Mouse (Mus musculus) lung, embryonic 15.5 days (tissue): ENCODE results near the gene Slc2a6. TPM values are rescaled to one million over a fixed set of nuclear protein-coding genes. Genes with fewer than 3 reads are reported as not detected.

Source experiments
- ATAC-seq: fragments of 200-750 bp; cut with Nextera tagmentation; 2 replicates; pipeline ENCODE4 v1.8.0; 2017; ENCODE audit warnings: moderate number of reproducible peaks, borderline replicate concordance; ENCODE audit not compliant: low FRiP score, low TSS enrichment; ENCODE audit errors: extremely low read depth
- H3K27ac ChIP-seq: fragments of 300-500 bp; sonication (generic); 2 replicates; pipeline ENCODE4 v1.5.1; 2015; ENCODE audit warnings: moderate library complexity, mild to moderate bottlenecking, inconsistent platforms
- H3K27me3 ChIP-seq: fragments of 300-500 bp; sonication (generic); 2 replicates; pipeline ENCODE4 v1.6.1; 2015; ENCODE audit warnings: inconsistent platforms
- H3K36me3 ChIP-seq: fragments of 300-500 bp; sonication (generic); 2 replicates; pipeline ENCODE4 v1.6.1; 2015; ENCODE audit warnings: inconsistent platforms
- H3K4me1 ChIP-seq: fragments of 300-500 bp; sonication (generic); 2 replicates; pipeline ENCODE4 v1.6.1; 2015; ENCODE audit warnings: inconsistent platforms
- H3K4me2 ChIP-seq: fragments of 300-500 bp; sonication (generic); 2 replicates; pipeline ENCODE4 v1.6.1; 2015; ENCODE audit warnings: inconsistent platforms, mild to moderate bottlenecking, moderate library complexity
- H3K4me3 ChIP-seq: fragments of 300-500 bp; sonication (generic); 2 replicates; pipeline ENCODE4 v1.5.1; 2015; ENCODE audit warnings: mild to moderate bottlenecking, inconsistent platforms
- H3K9ac ChIP-seq: fragments of 300-500 bp; sonication (generic); 2 replicates; pipeline ENCODE4 v1.6.1; 2015; ENCODE audit warnings: inconsistent platforms
- H3K9me3 ChIP-seq: fragments of 300-500 bp; sonication (generic); 2 replicates; pipeline ENCODE4 v1.6.1; 2016; ENCODE audit warnings: inconsistent platforms
- WGBS: fragments of 180-500 bp; shearing (Covaris S2); methylation state at CpG from one replicate; pipeline ENCODE4 v1.1.7; 2015; 5-methylcytosine and 5-hydroxymethylcytosine counted together
- polyA plus RNA-seq: library from polyadenylated mRNA; unstranded; fragments of >200 nt; fragmentation: Nextera tagmentation; extraction: Ambion mirVana; gene quantifications from 2 replicates; pipeline ENCODE4 v1.2.1, GENCODE M21; 2015

Slc2a6 gene
- polyA plus RNA-seq, 1 experiment from 2014 or later, result 0.77 TPM

DNA sequence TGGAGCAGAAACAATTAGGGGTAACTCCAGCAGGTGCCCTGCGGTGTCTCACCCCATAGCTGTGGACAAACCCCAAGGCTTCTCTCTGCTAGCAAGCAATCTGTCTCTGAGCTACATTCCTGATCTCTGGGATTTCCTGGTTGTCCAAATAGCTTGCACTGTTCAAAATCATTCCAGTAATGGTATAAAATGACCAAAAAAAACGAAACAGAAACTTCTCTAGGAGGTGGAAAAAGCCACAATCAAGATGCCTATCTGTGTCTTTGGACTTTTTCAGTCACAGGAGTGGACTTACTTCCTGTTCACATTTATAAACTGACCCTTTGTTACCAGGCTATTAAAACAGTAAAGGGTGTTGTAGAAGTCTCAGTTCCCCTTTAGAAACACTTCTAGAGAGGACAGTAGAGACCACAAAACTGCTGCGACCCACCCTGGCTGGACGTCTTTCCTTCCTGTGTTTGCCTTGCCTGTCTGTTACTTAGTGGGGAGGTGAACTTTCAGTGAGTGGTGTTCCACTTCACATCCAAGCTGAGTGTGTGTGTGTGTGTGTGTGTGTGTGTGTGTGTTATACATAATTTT, 728 bp upstream of the Slc2a6 start:
- 55% methylated on average over 4 of the region's 4 CpGs for WGBS
- H3K9ac ChIP-seq, result no peak overlapping the region
- H3K27ac ChIP-seq, result no peak overlapping the region
- no peaks in the 10 kb centered on the region for H3K36me3 ChIP-seq
- no peak overlapping the region for H3K4me3 ChIP-seq
- no peak for ATAC-seq
- no peaks in the 10 kb centered on the region for H3K9me3 ChIP-seq
- peaks cover 14% of the 10 kb centered on the region; the same call in 1 of the 2 replicates for H3K27me3 ChIP-seq
- peaks cover 5% of the 10 kb centered on the region; the same call in 1 of the 2 replicates for H3K4me1 ChIP-seq
- H3K4me2 ChIP-seq, result peak overlapping the region; percentile 53

DNA sequence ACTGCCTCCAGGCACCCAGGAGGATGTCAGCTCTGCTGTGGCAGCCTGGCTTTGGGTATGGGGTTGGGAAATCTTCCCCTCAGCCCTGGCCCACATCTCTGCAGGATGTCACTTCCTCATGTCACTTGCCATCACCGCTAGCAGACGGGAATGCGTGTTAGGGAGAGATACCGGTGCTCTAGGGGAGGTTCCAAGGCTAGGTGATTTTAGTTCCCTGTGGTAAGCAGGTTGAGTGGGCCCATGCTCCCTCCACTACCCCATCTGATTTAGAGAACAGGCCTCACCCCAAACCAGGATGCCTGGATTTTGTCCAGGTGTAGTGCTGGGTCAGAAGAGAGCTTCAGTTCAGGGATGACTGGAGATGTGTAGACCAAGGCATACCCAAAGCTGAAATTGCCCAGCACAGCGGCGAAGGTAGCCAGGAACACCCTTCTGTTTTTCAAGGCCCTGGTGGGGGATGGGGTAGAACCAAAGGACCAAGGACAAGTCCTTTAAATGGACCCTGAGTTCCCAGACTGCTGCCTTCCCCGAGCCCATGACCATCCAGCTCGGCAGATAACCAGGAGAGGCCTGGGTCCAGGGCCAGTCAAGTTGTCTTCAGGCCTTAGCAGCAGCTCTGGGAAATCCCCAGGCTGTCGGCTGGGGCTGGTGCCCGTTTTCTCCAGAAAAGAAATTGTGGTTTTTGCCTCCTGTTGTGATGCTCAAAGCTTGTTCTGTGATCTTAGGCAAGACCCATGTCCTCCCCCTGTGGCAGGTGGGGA, 761 bp downstream of the Slc2a6 start:
- Histone ChIP-seq H3K9me3 (no peaks in the 10 kb centered on the region), H3K27ac (no peak overlapping the region), H3K4me2 (no peak overlapping the region; the same call in 1 of the 2 replicates), H3K4me3 (no peak overlapping the region), H3K36me3 (no peaks in the 10 kb centered on the region), H3K4me1 (peaks cover 5% of the 10 kb centered on the region; the same call in 1 of the 2 replicates), H3K9ac (no peak overlapping the region), H3K27me3 (peaks cover 14% of the 10 kb centered on the region; the same call in 1 of the 2 replicates)
- 62% methylated on average over 10 of the region's 10 CpGs for WGBS
- no peak for ATAC-seq

DNA sequence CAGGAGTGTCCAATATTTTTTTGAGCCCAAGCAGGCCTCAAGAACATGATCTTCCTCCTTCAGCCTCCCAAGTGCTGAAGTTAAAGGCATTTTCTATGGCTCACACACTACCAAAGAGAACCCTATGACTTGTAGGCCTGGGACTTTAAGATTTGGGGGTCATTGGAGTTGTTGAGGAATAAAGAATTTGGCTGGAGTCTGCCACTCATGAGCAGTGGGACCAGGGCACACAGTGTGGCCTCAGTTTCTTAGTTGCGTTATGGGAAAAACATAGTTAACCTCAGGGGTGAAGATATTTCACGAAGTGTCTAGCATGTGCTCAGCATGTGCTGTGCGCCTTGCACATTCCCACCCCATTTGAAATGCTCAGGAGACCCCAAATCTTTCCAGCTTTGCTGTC, 1.5 kb downstream of the Slc2a6 start:
- ATAC-seq, result no peak
- no peak overlapping the region for H3K27ac ChIP-seq
- no peak overlapping the region for H3K4me2 ChIP-seq
- no peak overlapping the region for H3K4me3 ChIP-seq
- WGBS, result 88% methylated on average over 3 of the region's 3 CpGs
- peaks cover 14% of the 10 kb centered on the region; the same call in 1 of the 2 replicates for H3K27me3 ChIP-seq
- no peaks in the 10 kb centered on the region for H3K36me3 ChIP-seq
- H3K9ac ChIP-seq, result no peak overlapping the region
- H3K9me3 ChIP-seq, result no peaks in the 10 kb centered on the region
- peaks cover 5% of the 10 kb centered on the region; the same call in 1 of the 2 replicates for H3K4me1 ChIP-seq

DNA sequence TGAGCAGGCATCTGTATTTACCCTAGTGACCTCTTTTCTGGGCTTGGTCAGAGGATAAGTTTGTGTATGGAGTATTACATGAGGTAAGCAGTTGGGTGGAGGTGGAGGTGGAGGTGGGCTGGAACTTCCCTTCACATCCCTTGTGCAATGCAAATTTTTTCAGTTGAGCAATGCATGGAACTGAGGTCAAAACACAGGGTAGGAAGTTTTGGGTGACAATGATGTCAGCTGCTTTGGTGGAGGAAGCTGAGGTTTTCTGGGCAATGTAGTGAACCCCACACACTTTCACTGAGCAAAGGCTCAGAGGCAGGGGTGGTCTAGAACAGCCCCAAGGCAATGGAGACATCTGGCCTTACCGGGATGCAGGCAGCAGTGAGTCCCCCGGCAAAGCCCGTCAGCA, 2.3 kb downstream of the Slc2a6 start:
- ATAC-seq, result no peak
- H3K9me3 ChIP-seq, result no peaks in the 10 kb centered on the region
- no peak overlapping the region for H3K9ac ChIP-seq
- H3K4me1 ChIP-seq, result peaks cover 5% of the 10 kb centered on the region; the same call in 1 of the 2 replicates
- 76% methylated on average over 3 of the region's 3 CpGs for WGBS
- no peak overlapping the region for H3K27ac ChIP-seq
- no peak overlapping the region for H3K4me3 ChIP-seq
- no peaks in the 10 kb centered on the region for H3K36me3 ChIP-seq
- H3K27me3 ChIP-seq, result peaks cover 14% of the 10 kb centered on the region; the same call in 1 of the 2 replicates
- H3K4me2 ChIP-seq, result no peak overlapping the region

DNA sequence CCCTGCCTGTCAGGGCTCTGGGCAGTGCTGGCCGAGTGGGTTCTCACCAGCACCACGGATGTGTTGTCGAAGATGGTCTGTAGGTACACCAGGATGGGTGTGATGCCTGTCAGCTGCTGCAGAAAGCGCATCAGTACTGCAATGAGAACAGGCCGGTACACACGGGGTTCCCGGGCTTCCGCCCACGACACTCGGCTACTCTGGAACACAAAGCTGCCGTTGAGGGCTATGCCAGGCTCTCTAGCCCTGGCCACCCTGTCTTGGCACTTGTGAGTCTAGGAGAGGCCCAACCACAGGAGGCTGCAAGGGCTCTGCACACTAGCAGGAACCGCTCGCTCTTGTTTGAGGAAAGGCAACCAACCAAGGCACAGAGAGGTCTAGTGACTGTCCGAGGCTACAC, 3.7 kb downstream of the Slc2a6 start:
- H3K9me3 ChIP-seq, result no peaks in the 10 kb centered on the region
- H3K4me1 ChIP-seq, result peaks cover 5% of the 10 kb centered on the region; the same call in 1 of the 2 replicates
- H3K27me3 ChIP-seq, result peaks cover 11% of the 10 kb centered on the region; the same call in 1 of the 2 replicates
- no peak overlapping the region for H3K4me2 ChIP-seq
- H3K36me3 ChIP-seq, result no peaks in the 10 kb centered on the region
- 69% methylated on average over 14 of the region's 14 CpGs for WGBS
- H3K27ac ChIP-seq, result no peak overlapping the region; the same call in 1 of the 2 replicates
- no peak for ATAC-seq
- no peak overlapping the region for H3K9ac ChIP-seq
- H3K4me3 ChIP-seq, result no peak overlapping the region

DNA sequence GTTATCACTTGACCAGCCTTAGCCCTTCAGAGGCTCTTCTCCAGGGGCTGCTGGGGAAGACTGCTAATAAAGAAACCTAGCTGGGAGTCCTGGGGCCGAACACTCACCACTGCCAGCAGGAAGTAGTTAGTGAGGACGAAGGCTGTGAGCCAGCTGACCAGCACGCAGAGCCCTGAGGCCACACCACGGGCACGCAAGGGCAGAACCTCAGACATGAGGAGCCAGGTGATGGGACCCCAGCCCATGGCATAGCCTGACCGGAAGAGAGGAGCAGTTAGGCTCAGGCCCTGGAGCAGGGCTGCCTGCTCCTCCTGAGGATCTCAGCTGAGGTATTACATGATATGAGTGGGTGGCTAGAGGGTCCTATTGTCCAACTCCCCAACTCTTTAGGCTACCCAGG, 5.2 kb downstream of the Slc2a6 start:
- H3K36me3 ChIP-seq, result peaks cover 10% of the 10 kb centered on the region
- H3K27ac ChIP-seq, result no peak overlapping the region
- ATAC-seq, result no peak; the same call in 1 of the 2 replicates
- H3K4me3 ChIP-seq, result no peak overlapping the region
- H3K9ac ChIP-seq, result no peak overlapping the region
- 0 out of 2 replicates have a peak, but pooled peaks cover 10% of the 10 kb centered on the region for H3K27me3 ChIP-seq
- H3K9me3 ChIP-seq, result no peaks in the 10 kb centered on the region
- 74% methylated on average over 6 of the region's 6 CpGs for whole genome bisulfite sequencing
- no peaks in the 10 kb centered on the region for H3K4me1 ChIP-seq
- H3K4me2 ChIP-seq, result no peak overlapping the region

DNA sequence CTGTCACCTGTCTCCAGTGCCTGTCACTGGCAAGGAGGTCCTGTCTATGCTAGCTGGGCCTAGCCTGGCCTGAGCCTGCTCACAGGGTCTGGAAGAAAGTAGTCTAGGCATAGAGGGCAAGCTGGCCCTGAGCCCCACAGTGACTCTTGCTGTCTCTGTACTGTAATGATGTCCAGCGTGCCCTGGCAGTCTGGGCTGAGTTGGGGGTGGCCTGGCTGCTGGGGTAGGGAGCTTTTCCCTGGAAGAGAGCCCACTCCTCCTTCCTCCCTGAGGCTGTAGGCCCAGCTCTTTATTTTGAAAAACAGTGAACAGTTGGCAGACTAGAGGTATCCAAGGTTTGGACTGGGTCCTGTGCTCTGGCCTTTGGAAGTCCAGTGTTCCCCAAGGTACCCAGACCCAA, 6.7 kb downstream of the Slc2a6 start:
- Histone ChIP-seq H3K27me3 (0 out of 2 replicates have a peak, but pooled peaks cover 4% of the 10 kb centered on the region), H3K27ac (no peak overlapping the region), H3K4me2 (no peak overlapping the region), H3K4me3 (no peak overlapping the region), H3K9ac (no peak overlapping the region), H3K36me3 (peaks cover 25% of the 10 kb centered on the region), H3K9me3 (no peaks in the 10 kb centered on the region), H3K4me1 (no peaks in the 10 kb centered on the region)
- ATAC-seq, result no peak
- 82% methylated on average over 1 of the region's 1 CpGs for WGBS

DNA sequence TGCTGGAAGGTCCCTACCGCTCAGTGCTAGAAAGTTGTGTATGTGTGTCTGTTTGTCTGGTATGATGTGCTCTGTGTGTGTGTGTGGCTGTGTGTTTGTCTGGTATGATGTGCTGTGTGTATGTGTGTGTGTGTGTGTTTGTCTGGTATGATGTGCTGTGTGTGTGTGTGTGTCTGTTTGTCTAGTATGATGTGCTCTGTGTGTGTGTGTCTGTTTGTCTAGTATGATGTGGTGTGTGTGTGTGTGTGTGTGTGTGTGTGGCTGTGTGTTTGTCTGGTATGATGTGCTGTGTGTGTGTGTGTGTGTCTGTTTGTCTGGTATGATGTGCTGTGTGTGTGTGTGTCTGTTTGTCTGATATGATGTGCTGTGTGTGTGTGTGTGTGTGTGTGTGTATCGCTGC, 8.3 kb downstream of the Slc2a6 start:
- H3K27me3 ChIP-seq, result no peaks in the 10 kb centered on the region
- H3K9ac ChIP-seq, result no peak overlapping the region
- WGBS, result 82% methylated on average over 2 of the region's 2 CpGs
- no peak overlapping the region for H3K27ac ChIP-seq
- no peak overlapping the region for H3K4me3 ChIP-seq
- H3K4me1 ChIP-seq, result no peaks in the 10 kb centered on the region
- ATAC-seq, result no peak
- no peak overlapping the region for H3K4me2 ChIP-seq
- H3K36me3 ChIP-seq, result peaks cover 41% of the 10 kb centered on the region
- H3K9me3 ChIP-seq, result no peaks in the 10 kb centered on the region

DNA sequence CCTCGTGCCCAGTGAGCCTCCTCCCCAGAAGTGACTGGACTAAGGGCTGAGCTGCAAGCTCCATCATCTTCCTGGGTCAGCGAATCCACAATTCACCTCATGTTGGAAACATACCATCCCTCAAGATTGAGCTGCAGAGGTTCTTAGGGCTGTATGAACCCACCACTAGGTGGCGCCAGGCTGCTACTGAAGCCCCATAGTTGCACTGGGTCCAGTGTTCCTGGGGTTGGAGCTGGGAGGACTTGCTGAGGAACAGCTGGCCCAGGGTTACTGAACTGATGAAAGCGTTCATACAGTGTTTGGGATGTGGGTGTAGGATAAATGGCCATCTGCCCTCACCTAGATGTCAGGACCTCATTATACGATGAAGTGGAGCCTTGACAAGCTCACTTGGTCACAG, 10.0 kb downstream of the Slc2a6 start:
- ATAC-seq, result no peak
- H3K9me3 ChIP-seq, result no peaks in the 10 kb centered on the region
- H3K4me2 ChIP-seq, result no peak overlapping the region
- H3K9ac ChIP-seq, result no peak overlapping the region
- H3K4me3 ChIP-seq, result no peak overlapping the region
- no peak overlapping the region for H3K27ac ChIP-seq
- no peaks in the 10 kb centered on the region for H3K4me1 ChIP-seq
- WGBS, result 45% methylated on average over 5 of the region's 5 CpGs
- H3K27me3 ChIP-seq, result no peaks in the 10 kb centered on the region
- H3K36me3 ChIP-seq, result peaks cover 53% of the 10 kb centered on the region

DNA sequence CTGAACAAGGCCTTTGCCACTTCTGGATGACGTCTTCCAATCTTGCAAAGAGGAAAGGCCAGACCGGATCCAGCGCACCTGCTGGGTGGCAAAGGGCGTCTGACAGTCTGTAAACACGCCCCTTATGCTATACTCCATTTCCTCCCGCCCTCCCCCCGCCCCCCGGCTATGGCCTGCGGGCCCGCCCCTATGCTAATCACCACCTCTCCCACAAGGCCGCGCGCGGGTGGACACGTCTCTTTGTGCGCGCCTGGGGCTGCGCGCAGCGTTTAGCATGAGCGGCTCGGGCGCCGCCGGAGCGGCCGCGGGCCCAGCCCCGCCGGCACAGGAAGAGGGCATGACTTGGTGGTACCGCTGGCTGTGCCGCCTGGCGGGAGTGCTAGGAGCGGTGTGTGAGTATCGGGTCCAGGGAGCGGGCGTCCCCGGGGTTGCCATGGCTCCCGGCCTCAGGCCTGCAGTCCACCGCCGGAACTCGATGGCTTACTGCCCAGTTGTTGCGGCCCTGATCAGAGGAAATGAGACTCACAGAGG, 18.0 kb downstream of the Slc2a6 start, which contains the start of gene Cacfd1:
Gene Cacfd1 (plus strand): TSS at position 213 of the 531 bp plus-strand sequence.
- H3K27ac ChIP-seq, result peak within 1 kb of the TSS; percentile 85
- WGBS, result under 1% methylated on average over 43 of the region's 43 CpGs
- H3K4me3 ChIP-seq, result peak within 1 kb of the TSS; percentile 86
- no peaks in the 10 kb centered on the region for H3K27me3 ChIP-seq
- H3K4me1 ChIP-seq, result peaks cover 19% of the 10 kb centered on the region
- H3K36me3 ChIP-seq, result peaks cover 14% of the 10 kb centered on the region
- peak within 1 kb of the TSS; percentile 73 for H3K4me2 ChIP-seq
- ATAC-seq, result peak; percentile 95
- H3K9me3 ChIP-seq, result no peaks in the 10 kb centered on the region
- peak within 1 kb of the TSS; percentile 95 for H3K9ac ChIP-seq

DNA sequence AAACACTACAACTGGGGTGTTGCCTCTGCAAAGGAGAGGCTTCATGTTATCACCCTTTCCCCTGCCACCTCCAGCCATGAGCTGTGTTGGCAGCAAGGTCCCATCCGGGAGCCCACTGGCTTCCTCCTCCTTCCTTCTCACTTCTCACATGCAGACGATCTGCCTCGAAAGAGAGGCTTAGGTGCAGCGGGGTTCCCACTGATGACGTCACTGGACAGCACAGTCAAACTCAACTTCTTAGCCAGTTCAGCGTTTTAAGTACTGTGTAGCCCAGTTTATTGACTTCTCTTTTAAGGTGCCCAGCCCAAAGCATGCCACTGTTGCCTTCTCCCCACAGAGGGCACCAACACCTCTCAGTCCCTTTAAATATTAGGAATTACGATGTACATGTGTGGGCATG, 20.1 kb downstream of the Slc2a6 start:
- no peak for ATAC-seq

DNA sequence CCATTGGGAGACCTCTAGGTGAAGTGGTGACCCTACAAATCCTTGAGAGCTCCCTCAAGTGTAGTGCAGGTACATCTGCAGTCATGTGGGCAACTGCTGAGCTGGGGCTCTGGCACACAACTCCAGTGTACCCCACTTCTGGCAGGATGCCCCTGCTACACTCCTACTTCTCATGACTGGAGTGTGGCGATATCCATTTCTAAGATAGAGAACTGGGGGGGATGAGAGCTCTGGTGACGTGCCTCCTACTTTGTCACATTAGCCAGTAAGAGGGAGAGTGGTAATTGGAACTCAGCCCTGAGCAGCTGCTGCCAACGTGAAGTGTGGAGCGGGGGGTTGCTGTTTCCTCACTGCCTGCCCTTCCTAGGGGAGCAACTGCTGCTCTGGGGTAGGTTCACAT, 21.5 kb downstream of the Slc2a6 start:
- 48% methylated on average over 4 of the region's 4 CpGs for WGBS
- H3K27ac ChIP-seq, result no peak overlapping the region

More for the DNA sequence above, 20.1 kb downstream of the Slc2a6 start:
- 56% methylated on average over 7 of the region's 7 CpGs for WGBS
- Histone ChIP-seq H3K27me3 (no peaks in the 10 kb centered on the region), H3K4me1 (peaks cover 19% of the 10 kb centered on the region), H3K36me3 (no peaks in the 10 kb centered on the region), H3K9ac (no peak overlapping the region), H3K4me2 (no peak overlapping the region), H3K4me3 (no peak overlapping the region), H3K27ac (no peak overlapping the region), H3K9me3 (no peaks in the 10 kb centered on the region)

More for the DNA sequence above, 21.5 kb downstream of the Slc2a6 start:
- H3K27me3 ChIP-seq, result no peaks in the 10 kb centered on the region
- peaks cover 14% of the 10 kb centered on the region for H3K4me1 ChIP-seq
- H3K4me2 ChIP-seq, result no peak overlapping the region
- no peak for ATAC-seq
- H3K36me3 ChIP-seq, result no peaks in the 10 kb centered on the region
- no peaks in the 10 kb centered on the region for H3K9me3 ChIP-seq
- no peak overlapping the region for H3K9ac ChIP-seq
- no peak overlapping the region for H3K4me3 ChIP-seq
